ENCODE assay signal across 1 mouse cellular context in the genomic region with DNA sequence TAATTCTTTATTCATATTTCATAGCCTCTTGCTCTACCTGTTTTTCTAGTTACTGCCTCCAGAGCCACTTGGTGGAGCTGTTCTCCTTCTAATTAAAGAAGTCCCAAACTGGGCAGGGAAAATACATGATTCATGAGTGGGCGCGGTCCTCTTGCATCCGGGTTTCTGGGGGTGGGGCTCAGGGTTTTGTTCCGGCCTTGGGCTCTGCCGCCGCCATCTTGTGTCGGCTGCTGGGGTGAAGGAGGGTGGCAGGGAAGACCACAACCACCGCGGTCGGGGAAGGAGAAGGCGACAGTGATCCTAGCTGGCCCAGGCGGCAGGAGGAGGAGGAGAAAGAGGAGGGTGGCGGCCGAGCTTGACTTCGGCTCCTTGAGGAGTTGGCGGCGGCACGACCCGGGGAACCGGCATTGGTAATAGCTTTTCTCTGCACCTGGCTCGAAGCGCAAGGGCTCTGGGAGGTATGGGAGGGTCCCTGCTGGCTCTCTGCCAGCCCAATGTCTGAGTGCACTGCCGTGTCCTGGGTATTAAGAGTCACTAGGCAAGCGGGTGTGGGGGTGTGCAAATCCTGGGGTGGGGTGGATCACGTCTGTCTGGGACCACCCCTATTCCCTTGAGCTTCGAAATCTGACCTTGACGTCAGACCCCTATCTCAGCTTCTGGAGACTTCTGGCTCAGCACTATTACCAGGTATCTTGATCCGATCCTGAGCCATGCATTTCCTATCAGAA.
TF ChIP-seq lines count a peak whose summit lies in the region.

No protein-coding gene starts in this region.

TF ChIP-seq in ES-E14, 5 proteins besides CTCF, POLR2A, EP300 and RAD21:
- no peak for TF ChIP-seq CHD2 (IDR thresholded peaks at IDR 0.05; ENCODE audit: low read depth, low read length)
- TF ChIP-seq ZC3H11A (IDR thresholded peaks at IDR 0.05; ENCODE audit: borderline replicate concordance, low read depth, low read length), result no peak
- TF ChIP-seq ZNF384 (IDR thresholded peaks at IDR 0.05; ENCODE audit: low read depth, low read length), result no peak
- no peak for TF ChIP-seq HCFC1 (IDR thresholded peaks at IDR 0.05; ENCODE audit: borderline replicate concordance, insufficient read depth, low read length)
- no peak for TF ChIP-seq MAFK (IDR thresholded peaks at IDR 0.05; ENCODE audit: insufficient read depth, low read depth, low read length)
